In the genomic region with DNA sequence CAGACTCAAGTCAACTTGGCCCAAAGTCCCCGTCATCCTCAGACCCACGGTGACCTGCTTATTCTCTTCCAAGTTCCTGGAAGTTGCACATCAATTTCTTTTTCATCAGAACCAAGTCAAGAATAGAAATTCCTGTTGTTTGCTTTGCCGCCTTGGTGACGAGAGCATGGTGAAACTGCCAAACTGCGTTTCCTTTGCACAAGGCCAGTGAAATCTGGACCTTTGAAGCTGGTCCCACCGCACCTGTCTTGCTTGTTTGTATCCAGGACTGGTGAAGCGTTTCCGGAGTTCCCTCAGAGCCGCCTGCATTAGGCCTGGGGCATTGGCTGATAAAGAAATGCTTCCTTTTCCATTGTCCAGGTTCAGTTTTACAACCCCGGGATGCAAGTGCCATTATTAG, we compare ENCODE assay signal across 15 mouse cellular contexts. TPM values are rescaled to one million over a fixed set of nuclear protein-coding genes. Genes with fewer than 3 reads are reported as not detected.
A peak's percentile ranks its signal among the peaks of the same experiment; 100 is the strongest.
DNase-seq lines count a peak whose midpoint lies in the region; ATAC-seq lines count a peak whose summit lies in the region.
"Had no signal": no experiment of that assay in that cellular context is flagged by ENCODE, and none has a peak within 500 bp of the region (broad histone marks: within the 10 kb centered on the region; RNA-seq: fewer than 3 reads in every experiment).

No protein-coding gene starts in this region.

- peaks cover 21% of the 10 kb centered on the region for H3K4me1 ChIP-seq in forebrain, embryonic 10.5 days
- H3K4me1 ChIP-seq in forebrain, embryonic 16.5 days (replicated peaks; ENCODE audit: control insufficient read depth, insufficient read depth, low read length): no peaks in the 10 kb centered on the region
- peaks cover 14% of the 10 kb centered on the region for H3K4me1 ChIP-seq in kidney, embryonic 15.5 days
- H3K4me1 ChIP-seq: intestine, embryonic 15.5 days; neural tube, embryonic 13.5 days had no signal

- H3K27me3 ChIP-seq in forebrain, embryonic 10.5 days (ENCODE audit: poor library complexity, severe bottlenecking): no peaks in the 10 kb centered on the region
- no peaks in the 10 kb centered on the region for H3K27me3 ChIP-seq in forebrain, embryonic 16.5 days (replicated peaks; ENCODE audit: control insufficient read depth, insufficient read depth, low read length)
- no peaks in the 10 kb centered on the region for H3K27me3 ChIP-seq in kidney, embryonic 15.5 days
- H3K27me3 ChIP-seq: embryonic facial prominence, embryonic 12.5 days; intestine, embryonic 15.5 days; liver, embryonic 12.5 days; neural tube, embryonic 13.5 days had no signal

- H3K4me2 ChIP-seq in forebrain, embryonic 16.5 days (ENCODE audit: low read length): no peak overlapping the region
- H3K4me2 ChIP-seq in kidney, embryonic 15.5 days: no peak overlapping the region
- H3K4me2 ChIP-seq: embryonic facial prominence, embryonic 12.5 days; intestine, embryonic 15.5 days; liver, embryonic 12.5 days; neural tube, embryonic 13.5 days had no signal

- no peak for ATAC-seq in forebrain, embryonic 16.5 days
- no peak for ATAC-seq in kidney, embryonic 15.5 days (replicated peaks; ENCODE audit: low FRiP score)

- H3K9ac ChIP-seq in forebrain, embryonic 16.5 days (replicated peaks; ENCODE audit: low read depth, low read length): no peak overlapping the region
- no peak overlapping the region for H3K9ac ChIP-seq in kidney, embryonic 15.5 days
- H3K9ac ChIP-seq: embryonic facial prominence, embryonic 12.5 days; intestine, embryonic 15.5 days; liver, embryonic 12.5 days; neural tube, embryonic 13.5 days had no signal

- H3K4me3 ChIP-seq in forebrain, embryonic 10.5 days: no peak overlapping the region
- no peak overlapping the region for H3K4me3 ChIP-seq in forebrain, embryonic 16.5 days (replicated peaks; ENCODE audit: low read length)
- H3K4me3 ChIP-seq in kidney, embryonic 15.5 days (replicated peaks): no peak overlapping the region
- H3K4me3 ChIP-seq: embryonic facial prominence, embryonic 12.5 days; intestine, embryonic 15.5 days; liver, embryonic 12.5 days; neural tube, embryonic 13.5 days had no signal

- no peaks in the 10 kb centered on the region for H3K9me3 ChIP-seq in forebrain, embryonic 10.5 days
- no peaks in the 10 kb centered on the region for H3K9me3 ChIP-seq in forebrain, embryonic 16.5 days (ENCODE audit: control insufficient read depth, low read length)
- no peaks in the 10 kb centered on the region for H3K9me3 ChIP-seq in kidney, embryonic 15.5 days (replicated peaks)
- H3K9me3 ChIP-seq: embryonic facial prominence, embryonic 12.5 days; intestine, embryonic 15.5 days; liver, embryonic 12.5 days; neural tube, embryonic 13.5 days had no signal

- no peaks in the 10 kb centered on the region for H3K36me3 ChIP-seq in forebrain, embryonic 10.5 days (replicated peaks)
- H3K36me3 ChIP-seq in forebrain, embryonic 16.5 days (ENCODE audit: control insufficient read depth, insufficient read depth): no peaks in the 10 kb centered on the region
- H3K36me3 ChIP-seq in kidney, embryonic 15.5 days: no peaks in the 10 kb centered on the region
- H3K36me3 ChIP-seq: embryonic facial prominence, embryonic 12.5 days; intestine, embryonic 15.5 days; liver, embryonic 12.5 days; neural tube, embryonic 13.5 days had no signal

- WGBS in forebrain, embryonic 10.5 days: 79% methylated on average over 10 of the region's 10 CpGs
- WGBS in forebrain, embryonic 16.5 days: 66% methylated on average over 10 of the region's 10 CpGs
- 63% methylated on average over 10 of the region's 10 CpGs for WGBS in kidney, embryonic 15.5 days

- peak overlapping the region; percentile 72; the same call in 1 of the 2 replicates for H3K27ac ChIP-seq in forebrain, embryonic 10.5 days
- no peak overlapping the region for H3K27ac ChIP-seq in forebrain, embryonic 16.5 days (ENCODE audit: low read length)
- H3K27ac ChIP-seq in kidney, embryonic 15.5 days: no peak overlapping the region
- H3K27ac ChIP-seq: embryonic facial prominence, embryonic 12.5 days; intestine, embryonic 15.5 days; liver, embryonic 12.5 days; neural tube, embryonic 13.5 days had no signal

- no peak for DNase-seq in forebrain, embryonic 10.5 days (ENCODE audit: extremely low spot score, low spot score)
- DNase-seq in kidney, adult 11 months: peak; percentile 45
- DNase-seq in adrenal gland, postnatal 14 days: peak; percentile 44
- peak; percentile 57 to 78 for DNase-seq in kidney, postnatal 25 days
- no peak for DNase-seq in testis, postnatal 10 days (ENCODE audit: low spot score)
- DNase-seq in right cerebral cortex, postnatal 10 days (ENCODE audit: low spot score in 2 of 2): no peak
- DNase-seq: cerebellum, postnatal 25 days; lung, postnatal 14 days; thymus, adult 18-20 months had no signal

RNA-seq across cellular contexts. Expression of a gene that starts 44.0 kb away (rescaled TPM):
- 21.6 and 29.1 TPM in 2 replicates for polyA plus RNA-seq in forebrain, embryonic 10.5 days (2016; fragmentation: Nextera tagmentation; extraction: Ambion mirVana)
- 6.4 and 6.6 TPM in 2 replicates for polyA plus RNA-seq in forebrain, embryonic 16.5 days (2015; fragmentation: Nextera tagmentation; extraction: Ambion mirVana)
- polyA plus RNA-seq in kidney, embryonic 15.5 days (2015; fragmentation: Nextera tagmentation; extraction: Ambion mirVana): 36.2 and 38.7 TPM in 2 replicates
- total RNA-seq in adrenal gland, postnatal 14 days (2021): 25.0 and 28.0 TPM in 2 replicates

Comparison
In these comparisons a context has a peak if more than half of its experiments do, and no peak if none do; other contexts are left out.
1. DNase-seq: peak in kidney, adult 11 months (single experiment), adrenal gland, postnatal 14 days (single experiment) and kidney, postnatal 25 days (2 of 2); none in forebrain, embryonic 10.5 days (single experiment), testis, postnatal 10 days (single experiment) and right cerebral cortex, postnatal 10 days (0 of 2).